Mouse (Mus musculus): ENCODE results near the gene Pld5. TPM values are rescaled to one million over a fixed set of nuclear protein-coding genes. Genes with fewer than 3 reads are reported as not detected.
A peak's percentile ranks its signal among the peaks of the same experiment; 100 is the strongest.

Pld5 gene
- total RNA-seq, 2 experiments from 2014 or later, result not detected

DNA sequence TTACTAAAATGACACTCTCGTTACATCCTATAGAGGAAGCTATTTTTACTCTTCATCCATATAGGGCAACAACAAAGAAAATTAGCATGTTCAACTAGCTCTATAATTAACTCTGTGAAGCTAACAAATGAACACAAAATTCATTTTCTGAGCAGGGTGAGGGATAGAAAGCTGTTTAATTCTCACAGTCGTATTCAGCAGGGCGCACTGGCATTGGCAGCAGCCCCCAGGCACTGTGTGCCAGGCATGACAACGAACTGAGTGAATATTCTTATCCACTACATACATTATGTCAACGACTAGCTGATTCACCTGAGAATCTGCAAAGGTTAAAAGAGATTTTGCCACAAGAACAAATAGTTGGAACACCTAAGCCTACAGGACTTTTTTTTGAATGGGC, 304.4 kb downstream of the Pld5 start:
- ATAC-seq (replicated peaks; ENCODE audit: poor library complexity, severe bottlenecking), result no peak

DNA sequence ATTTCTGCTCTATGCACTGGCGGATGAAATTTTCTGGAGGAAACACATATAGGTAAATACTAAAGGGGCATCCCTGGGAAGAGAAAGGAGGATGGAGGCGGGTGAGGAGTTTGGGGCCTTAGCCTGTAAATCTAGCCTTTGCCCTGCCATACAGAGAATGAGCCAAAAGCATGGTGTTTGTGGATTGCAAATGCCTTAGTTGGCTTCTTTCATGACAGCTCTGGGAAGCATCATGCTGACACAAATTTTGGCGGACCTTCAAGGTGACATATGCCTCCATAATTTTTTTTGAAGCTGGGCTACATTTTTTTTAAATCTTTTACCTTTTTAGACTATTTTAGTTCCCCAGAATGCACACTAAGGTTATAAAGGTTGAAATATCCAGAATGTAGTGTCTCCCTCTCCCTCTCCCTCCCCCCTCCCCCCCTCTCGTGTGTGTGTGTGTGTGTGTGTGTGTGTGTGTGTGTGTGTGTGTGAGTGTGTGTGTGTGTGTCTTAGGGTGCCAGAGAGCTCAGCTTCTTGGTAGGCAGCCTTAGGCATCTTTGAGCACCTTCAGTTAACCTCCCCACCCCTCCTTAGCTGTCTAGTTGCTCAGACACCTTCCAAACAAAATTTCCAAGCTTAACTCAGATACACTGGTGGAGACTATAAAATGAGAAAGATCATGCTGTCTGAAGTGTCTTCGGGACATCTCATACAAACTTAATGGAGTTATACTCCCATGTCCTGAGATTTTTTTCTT, 307.9 kb downstream of the Pld5 start:
- ATAC-seq (replicated peaks; ENCODE audit: poor library complexity, severe bottlenecking), result no peak

DNA sequence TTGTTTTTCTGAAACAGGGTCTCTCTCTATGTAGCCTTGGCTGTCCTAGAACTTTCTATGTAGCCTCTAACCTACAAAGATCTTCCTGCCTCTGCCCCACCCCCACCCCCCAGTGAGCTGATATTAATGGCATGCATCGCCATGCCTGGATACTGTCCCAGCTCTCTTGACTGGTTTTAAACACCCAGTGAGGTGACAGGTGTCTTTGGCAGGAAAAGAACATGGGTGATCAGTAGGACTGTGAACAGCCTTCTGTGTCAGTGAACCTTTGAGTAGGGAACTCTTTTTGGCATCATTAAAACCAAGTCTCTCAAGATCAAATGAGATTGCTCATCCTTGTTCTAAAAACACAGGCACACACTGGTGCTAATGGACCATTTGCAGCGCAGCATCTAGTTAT, 313.3 kb downstream of the Pld5 start:
- no peak for ATAC-seq (replicated peaks; ENCODE audit: poor library complexity, severe bottlenecking)

DNA sequence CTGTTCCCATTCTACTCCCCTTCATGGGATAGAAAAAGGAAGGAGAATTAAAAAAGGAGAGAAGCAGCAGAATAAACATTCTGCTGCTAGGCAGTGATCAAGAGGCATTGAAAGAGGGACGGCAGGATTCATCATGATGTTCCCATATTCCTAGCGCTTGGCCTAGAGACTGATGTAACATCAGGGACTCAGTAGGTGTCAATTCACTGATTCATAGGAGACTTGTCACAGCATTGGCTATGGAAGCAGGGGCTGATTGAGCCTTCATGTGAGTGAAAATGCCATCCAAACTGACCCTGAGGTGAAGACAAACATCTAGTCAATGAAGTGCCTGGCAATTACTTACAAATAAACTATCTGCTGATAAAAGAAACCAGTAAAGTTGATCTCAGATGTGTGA, 324.3 kb downstream of the Pld5 start:
- no peak for ATAC-seq (replicated peaks; ENCODE audit: poor library complexity, severe bottlenecking)

DNA sequence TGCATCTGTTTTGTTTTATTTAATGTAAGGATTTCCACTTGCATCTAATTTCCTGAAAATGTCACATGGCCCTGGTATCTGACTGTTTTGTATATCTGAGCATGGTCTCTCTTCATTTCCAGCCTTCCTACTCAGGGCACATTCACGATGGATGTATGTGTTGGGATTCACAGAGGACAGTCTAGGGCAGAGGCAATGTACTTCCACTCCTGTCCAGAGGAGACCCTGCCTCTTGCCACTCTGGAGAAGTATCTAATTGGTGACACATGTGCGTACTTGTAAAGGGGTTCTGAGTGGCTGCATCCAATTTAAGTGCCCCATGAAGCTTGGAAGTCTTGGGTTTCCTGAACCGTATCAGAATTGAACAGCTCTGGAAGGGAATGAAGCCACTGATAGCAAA, 324.7 kb downstream of the Pld5 start:
- ATAC-seq (replicated peaks; ENCODE audit: poor library complexity, severe bottlenecking), result no peak

DNA sequence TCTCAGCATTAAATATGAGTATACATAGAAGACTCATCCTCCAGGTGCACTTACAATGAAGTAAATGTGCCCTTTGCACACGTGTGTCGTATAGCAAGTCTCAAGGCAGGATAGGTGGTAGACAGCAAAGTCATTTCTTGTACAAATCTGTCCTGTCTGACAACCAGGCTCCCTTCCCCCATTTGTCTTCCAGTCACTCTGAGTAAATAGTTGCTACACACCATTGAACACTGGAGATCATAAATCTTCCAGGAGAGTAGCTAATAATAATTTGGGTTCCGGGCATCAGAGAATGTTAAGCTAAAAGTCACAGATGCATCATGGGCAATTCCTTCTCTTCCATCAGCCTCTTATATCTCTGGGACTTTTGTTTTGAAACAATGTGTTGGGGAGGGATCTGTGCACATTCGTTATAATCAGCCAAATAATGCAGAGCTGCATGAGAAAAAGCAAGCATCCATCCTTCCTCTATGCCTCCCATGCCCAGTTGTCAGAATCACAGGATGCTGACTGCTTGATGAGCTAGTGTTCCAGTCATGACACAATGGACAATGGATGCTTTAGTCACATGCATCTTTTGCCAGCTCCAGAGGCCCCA, 328.3 kb downstream of the Pld5 start:
- no peak for ATAC-seq (replicated peaks; ENCODE audit: poor library complexity, severe bottlenecking)

DNA sequence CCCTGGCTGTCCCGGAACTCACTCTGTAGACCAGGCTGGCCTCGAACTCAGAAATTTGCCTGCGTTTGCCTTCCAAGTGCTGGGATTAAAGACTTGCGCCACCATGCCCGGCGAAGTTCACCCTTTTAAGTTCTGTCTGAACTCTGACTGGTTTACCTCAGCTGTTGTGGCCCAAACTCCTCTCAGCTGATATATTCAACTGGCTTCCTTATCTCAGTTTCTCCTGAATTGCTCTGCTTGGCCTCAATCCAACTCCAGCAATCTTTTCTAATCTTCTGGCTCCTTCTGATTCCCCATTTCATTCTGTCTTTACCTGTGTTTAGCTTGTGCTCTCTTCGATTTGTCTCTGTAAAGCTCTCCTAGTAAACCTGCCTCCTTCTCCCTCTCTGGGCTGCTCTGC, 331.9 kb downstream of the Pld5 start:
- no peak for ATAC-seq (replicated peaks; ENCODE audit: poor library complexity, severe bottlenecking)

DNA sequence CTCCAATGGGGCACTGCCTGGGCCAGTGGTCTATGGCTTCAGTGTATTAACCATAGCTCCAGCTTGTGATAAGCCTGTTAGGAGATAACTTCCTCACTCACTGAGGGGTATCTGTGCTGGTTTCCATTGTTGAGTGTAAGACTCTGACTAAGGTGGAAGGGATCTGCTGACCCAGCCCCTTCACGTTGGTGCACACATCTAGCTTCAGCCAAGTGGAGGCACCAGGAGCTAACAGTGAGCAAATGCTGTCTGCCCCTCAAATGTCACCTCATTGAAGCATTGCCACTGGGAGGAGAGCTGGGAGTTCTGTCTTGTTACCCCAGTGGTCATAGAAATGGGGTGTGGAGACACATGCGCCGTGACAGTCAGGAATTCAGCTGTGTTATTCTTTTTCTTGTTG, 336.4 kb downstream of the Pld5 start:
- no peak for ATAC-seq (replicated peaks; ENCODE audit: poor library complexity, severe bottlenecking)

DNA sequence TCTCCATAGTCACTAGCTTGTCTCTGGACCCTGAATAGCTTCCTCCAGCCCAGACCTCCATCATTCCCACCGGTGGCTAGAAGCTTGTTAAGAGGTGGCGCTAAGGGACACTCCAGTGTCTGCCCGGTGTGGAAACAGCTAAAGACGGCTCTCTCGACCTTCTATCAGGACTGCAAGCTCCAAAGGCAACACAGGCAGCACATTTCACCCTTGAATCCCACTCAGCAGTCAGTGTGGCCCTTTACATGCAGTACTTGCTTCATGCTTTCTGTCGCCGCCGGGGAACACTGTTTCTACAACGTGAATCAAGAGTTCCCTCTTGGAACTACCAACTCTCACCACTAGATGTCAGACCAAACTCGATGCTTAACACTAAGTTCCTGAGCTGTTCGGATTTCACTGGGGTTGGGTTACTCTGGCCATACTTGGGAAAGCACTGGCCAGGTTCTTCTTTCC, 338.8 kb downstream of the Pld5 start:
- ATAC-seq (replicated peaks; ENCODE audit: poor library complexity, severe bottlenecking), result peak; percentile 92

DNA sequence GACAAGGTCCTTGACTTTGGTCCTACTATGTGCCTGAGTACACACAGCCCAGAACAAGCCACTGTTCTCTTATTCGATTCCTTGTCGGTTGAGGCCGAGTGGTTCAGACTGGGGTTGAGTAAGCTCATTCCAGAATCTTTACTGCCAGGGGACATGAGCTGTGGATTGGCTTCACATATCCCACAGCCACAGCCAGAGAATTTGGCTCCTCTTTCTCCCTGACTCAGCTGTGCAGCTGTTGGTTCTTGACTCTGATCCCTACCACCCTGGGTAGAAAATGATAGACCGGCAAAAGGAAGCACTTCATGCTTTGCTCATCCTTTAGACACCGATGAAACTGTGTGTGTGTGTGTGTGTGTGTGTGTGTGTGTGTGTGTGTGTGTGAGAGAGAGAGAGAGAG, 343.7 kb downstream of the Pld5 start:
- ATAC-seq (replicated peaks; ENCODE audit: poor library complexity, severe bottlenecking), result no peak

DNA sequence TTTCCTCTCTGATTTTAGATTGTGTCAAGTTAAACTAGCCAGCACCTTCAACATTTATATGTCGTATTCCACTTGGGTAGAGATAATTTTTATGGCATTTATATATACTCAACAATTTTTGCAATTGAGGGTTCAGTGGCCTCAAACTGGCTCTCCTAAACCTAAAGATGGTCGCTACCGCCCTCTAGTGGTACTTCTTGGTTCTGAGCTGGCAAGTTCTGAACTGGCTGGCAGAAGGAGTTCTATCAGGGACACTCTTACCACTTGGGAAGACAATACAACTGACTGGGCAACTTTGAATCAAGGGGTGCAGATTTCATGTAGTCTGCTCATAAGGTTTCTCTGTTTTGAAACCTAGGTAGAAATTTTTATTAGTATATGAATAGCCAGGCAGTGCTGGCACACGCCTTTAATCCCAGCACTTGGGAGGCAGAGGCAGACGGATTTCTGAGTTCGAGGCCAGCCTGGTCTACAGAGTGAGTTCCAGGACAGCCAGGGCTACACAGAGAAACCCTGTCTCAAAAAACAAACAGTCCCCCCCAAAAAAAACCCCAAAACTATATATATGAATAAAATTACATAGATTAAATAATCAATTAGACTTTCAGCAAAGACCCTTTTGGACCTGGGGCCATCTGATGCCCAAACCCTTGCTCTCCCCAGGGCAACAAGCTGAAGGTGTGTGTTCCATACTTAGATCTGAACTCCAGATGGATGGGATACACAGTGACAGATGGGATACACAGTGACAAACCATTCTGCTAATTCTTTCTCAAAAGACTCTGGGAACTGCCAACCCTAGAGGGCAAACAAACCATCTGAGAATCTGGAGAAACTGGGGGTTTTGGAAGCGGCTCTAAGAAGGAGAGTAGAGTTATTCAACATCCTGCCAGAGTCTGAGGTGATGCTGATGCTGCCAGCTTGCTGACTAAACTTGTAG, 351.0 kb downstream of the Pld5 start:
- peak; percentile 83 for ATAC-seq (replicated peaks; ENCODE audit: poor library complexity, severe bottlenecking)

DNA sequence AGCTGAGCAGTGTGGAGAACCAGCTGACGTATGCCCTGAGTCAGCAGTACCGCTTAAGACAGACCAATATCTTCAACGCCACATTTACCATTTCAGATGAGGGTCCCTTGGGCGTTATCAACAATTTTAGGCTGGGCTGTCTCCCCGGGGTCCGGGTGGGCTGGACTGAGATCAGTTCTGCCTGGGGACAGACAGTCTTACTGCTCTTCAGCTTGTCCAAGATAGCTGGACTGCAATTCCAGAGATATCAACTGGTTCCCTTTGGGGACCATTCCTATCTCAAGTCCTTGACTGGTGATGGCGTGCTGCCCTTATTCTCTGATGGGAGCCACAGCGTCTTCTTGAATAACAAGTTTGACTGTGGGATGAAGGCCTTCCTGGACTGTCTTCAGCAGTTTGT, 354.0 kb downstream of the Pld5 start:
- ATAC-seq (replicated peaks; ENCODE audit: poor library complexity, severe bottlenecking), result no peak

DNA sequence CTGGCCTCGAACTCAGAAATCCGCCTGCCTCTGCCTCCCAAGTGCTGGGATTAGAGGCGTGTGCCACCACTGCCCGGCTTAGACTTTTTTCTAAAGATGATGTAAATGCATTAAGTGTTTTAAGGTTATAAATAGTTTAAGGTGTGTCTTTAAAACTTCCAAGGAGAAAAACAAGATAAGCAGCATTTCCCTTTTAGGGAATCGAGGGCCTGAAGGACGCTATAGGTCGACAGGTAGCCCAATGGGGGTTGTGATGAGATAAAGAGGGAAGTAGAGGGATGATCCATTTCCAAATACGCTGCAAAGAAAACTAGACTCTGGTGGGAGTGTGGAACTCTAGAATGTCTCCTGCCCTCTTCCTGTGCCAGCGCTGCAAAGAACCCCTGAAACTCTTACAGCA, 355.1 kb downstream of the Pld5 start, which contains the start of gene Gm38100:
Gene Gm38100 (plus strand): TSS at position 301 of the 400 bp plus-strand sequence.
- ATAC-seq (replicated peaks; ENCODE audit: poor library complexity, severe bottlenecking), result no peak

DNA sequence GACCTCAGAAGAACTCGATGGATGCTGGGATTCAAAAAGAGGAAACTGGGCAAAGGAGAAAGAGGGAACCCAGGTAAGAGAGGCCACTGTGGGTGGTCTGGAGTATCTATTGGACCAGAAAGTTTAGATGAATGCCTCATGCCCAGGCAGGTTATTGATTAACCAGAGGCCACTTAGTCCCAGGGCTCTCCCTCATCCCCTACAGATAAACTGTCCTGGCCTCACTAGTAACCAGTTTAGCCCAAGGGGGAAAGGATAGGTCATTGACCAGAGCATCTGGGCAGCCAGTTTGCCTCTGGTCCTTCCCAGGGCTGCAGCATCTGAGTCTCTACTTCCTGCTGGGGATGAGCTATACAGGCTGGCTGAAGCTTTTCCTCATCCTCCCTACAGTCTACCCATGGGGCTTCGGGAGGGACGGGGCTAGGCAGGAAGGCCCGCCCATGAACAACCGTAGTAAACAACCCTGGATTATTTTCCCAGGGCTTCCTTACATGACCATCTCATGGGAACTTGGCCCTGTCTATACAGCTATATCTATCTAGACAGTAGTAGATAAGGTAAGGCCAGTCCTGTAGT, 361.3 kb downstream of the Pld5 start:
- ATAC-seq (replicated peaks; ENCODE audit: poor library complexity, severe bottlenecking), result no peak

Data from granulocyte monocyte progenitor cell, adult 5-6 weeks (primary cell).